8 mouse cellular contexts compared by ENCODE assay signal in genomic region chr1:73362122-73362521, GRCm38 (mm10).
DNase-seq lines count a peak whose midpoint lies in the region; ATAC-seq and TF ChIP-seq lines count a peak whose summit lies in the region.

No protein-coding gene starts in this region.

- ATAC-seq in midbrain, postnatal 0 days (ENCODE audit: low FRiP score): no peak
- ATAC-seq in midbrain, embryonic 16.5 days: no peak
- no peak for ATAC-seq in megakaryocyte, adult 5-6 weeks (ENCODE audit: poor library complexity, severe bottlenecking)

- H3ac ChIP-seq in myocyte (ENCODE audit: control insufficient read depth, insufficient read length): no peak overlapping the region

- no peak for TF ChIP-seq CTCF in midbrain, postnatal 0 days (IDR thresholded peaks at IDR 0.05)

- H3K27ac ChIP-seq in midbrain, postnatal 0 days (ENCODE audit: low read depth, low read length): no peak overlapping the region
- H3K27ac ChIP-seq in midbrain, embryonic 16.5 days (ENCODE audit: low read length): no peak overlapping the region

- H3K9ac ChIP-seq in midbrain, postnatal 0 days (replicated peaks; ENCODE audit: low read length, poor library complexity, severe bottlenecking): no peak overlapping the region
- no peak overlapping the region for H3K9ac ChIP-seq in midbrain, embryonic 16.5 days (ENCODE audit: low read depth, low read length)

- 68% methylated on average over 1 of the region's 1 CpGs for WGBS in midbrain, postnatal 0 days
- WGBS in midbrain, embryonic 16.5 days: 77% methylated on average over 1 of the region's 1 CpGs

- DNase-seq in midbrain, postnatal 0 days (ENCODE audit: low spot score): peak; percentile 14
- DNase-seq in gastrocnemius, postnatal 25 days: peak; percentile 13
- peak; percentile 72 for DNase-seq in kidney, adult 9 months
- DNase-seq in B cell, adult 2 months: no peak
- no peak for DNase-seq in spleen, postnatal 36 days (ENCODE audit: low spot score in 2 of 2)

- no peaks in the 10 kb centered on the region for H3K27me3 ChIP-seq in midbrain, postnatal 0 days (ENCODE audit: insufficient read depth, low read length)
- H3K27me3 ChIP-seq in midbrain, embryonic 16.5 days (ENCODE audit: control insufficient read depth, insufficient read depth, low read depth, low read length): no peaks in the 10 kb centered on the region
- no peaks in the 10 kb centered on the region for H3K27me3 ChIP-seq in myocyte (ENCODE audit: control insufficient read depth, insufficient read depth, insufficient read length)

- no peak for TF ChIP-seq POLR2A in myocyte (IDR thresholded peaks at IDR 0.05; ENCODE audit: insufficient read length, low read depth)

- H3K4me3 ChIP-seq in midbrain, postnatal 0 days (ENCODE audit: low read depth, low read length): no peak overlapping the region
- no peak overlapping the region for H3K4me3 ChIP-seq in midbrain, embryonic 16.5 days (ENCODE audit: low read depth, low read length)
- H3K4me3 ChIP-seq in myocyte: no peak overlapping the region

- H3K36me3 ChIP-seq in midbrain, postnatal 0 days (ENCODE audit: insufficient read depth, low read length): no peaks in the 10 kb centered on the region
- no peaks in the 10 kb centered on the region for H3K36me3 ChIP-seq in midbrain, embryonic 16.5 days (ENCODE audit: control insufficient read depth, insufficient read depth, low read length)
- no peaks in the 10 kb centered on the region for H3K36me3 ChIP-seq in myocyte (ENCODE audit: control insufficient read depth, insufficient read depth)

- 0 out of 2 replicates have a peak, but pooled peaks cover 5% of the 10 kb centered on the region for H3K4me1 ChIP-seq in midbrain, postnatal 0 days (ENCODE audit: insufficient read depth, low read length)
- H3K4me1 ChIP-seq in midbrain, embryonic 16.5 days (ENCODE audit: control insufficient read depth, insufficient read depth, low read length): peaks cover 16% of the 10 kb centered on the region

- no peak overlapping the region for H3K4me2 ChIP-seq in midbrain, postnatal 0 days (ENCODE audit: low read depth, low read length, poor library complexity, severe bottlenecking)
- no peak overlapping the region for H3K4me2 ChIP-seq in midbrain, embryonic 16.5 days (ENCODE audit: low read length)
- peak overlapping the region; percentile 20 for H3K4me2 ChIP-seq in myocyte (ENCODE audit: low read depth)

- H3K9me3 ChIP-seq in midbrain, postnatal 0 days (ENCODE audit: low read length): no peaks in the 10 kb centered on the region
- H3K9me3 ChIP-seq in midbrain, embryonic 16.5 days (replicated peaks; ENCODE audit: control insufficient read depth, low read length, poor library complexity, severe bottlenecking): no peaks in the 10 kb centered on the region

- no peaks in the 10 kb centered on the region for H3K79me2 ChIP-seq in myocyte (ENCODE audit: control insufficient read depth, insufficient read depth)

TF ChIP-seq in myocyte, 11 proteins besides CTCF, POLR2A, EP300 and RAD21:
- TF ChIP-seq E2F4 (IDR thresholded peaks at IDR 0.05; ENCODE audit: insufficient read depth): no peak
- TF ChIP-seq TCF12 (IDR thresholded peaks at IDR 0.05; ENCODE audit: insufficient read depth, poor library complexity, severe bottlenecking): peak; percentile 33
- TF ChIP-seq MYOG (IDR thresholded peaks at IDR 0.05; ENCODE audit: control insufficient read depth in 1 of 3, insufficient read depth in 1 of 3, insufficient read length in 2 of 3, low read depth in 2 of 3): peak in 1 of 3 experiments; percentile 82
- no peak for TF ChIP-seq SRF (IDR thresholded peaks at IDR 0.05; ENCODE audit: control insufficient read depth, insufficient read length, low read depth)
- TF ChIP-seq MYOD1 (IDR thresholded peaks at IDR 0.05; ENCODE audit: control insufficient read depth in 1 of 3, insufficient read length in 2 of 3, low read depth in 2 of 3): peak in 1 of 3 experiments; percentile 60

Comparison
In these comparisons a context has a peak if more than half of its experiments do, and no peak if none do; other contexts are left out.
1. DNase-seq: peak in midbrain, postnatal 0 days (single experiment), gastrocnemius, postnatal 25 days (single experiment) and kidney, adult 9 months (single experiment); none in B cell, adult 2 months (0 of 2) and spleen, postnatal 36 days (0 of 2).